Mouse (Mus musculus) hindbrain, embryonic 11.5 days (tissue): Measurements from ENCODE around the gene Zfp800. TPM values are rescaled to one million over a fixed set of nuclear protein-coding genes. Genes with fewer than 3 reads are reported as not detected.
A peak's percentile ranks its signal among the peaks of the same experiment; 100 is the strongest.

Source experiments
- ATAC-seq: fragments of 200-750 bp; cut with Nextera tagmentation; 2 replicates; pipeline ENCODE4 v1.8.0; 2017; ENCODE audit warnings: mild to moderate bottlenecking, moderate TSS enrichment, moderate library complexity; ENCODE audit not compliant: low FRiP score
- DNase-seq: peaks from one replicate; pipeline ENCODE4 v3.0.0-alpha.2; 2015; ENCODE audit warnings: low spot score
- H3K27ac ChIP-seq: fragments of 300-500 bp; sonication (generic); 2 replicates; pipeline ENCODE4 v1.5.1; 2014; ENCODE audit warnings: mild to moderate bottlenecking, low read depth, low read length
- H3K27me3 ChIP-seq: fragments of 300-500 bp; sonication (generic); 2 replicates; pipeline ENCODE4 v1.6.1; 2014; ENCODE audit warnings: mild to moderate bottlenecking, low read length, moderate library complexity, mixed read lengths; ENCODE audit not compliant: control insufficient read depth, insufficient read depth
- H3K36me3 ChIP-seq: fragments of 300-500 bp; sonication (generic); 2 replicates; pipeline ENCODE4 v1.6.1; 2014; ENCODE audit warnings: mild to moderate bottlenecking, low read length, moderate library complexity, mixed read lengths; ENCODE audit not compliant: control insufficient read depth, insufficient read depth
- H3K4me1 ChIP-seq: fragments of 300-500 bp; sonication (generic); replicated peaks from 2 replicates; pipeline ENCODE4 v1.6.1; 2014; ENCODE audit warnings: low read length, mixed read lengths; ENCODE audit not compliant: control insufficient read depth, insufficient read depth
- H3K4me2 ChIP-seq: fragments of 300-500 bp; sonication (generic); replicated peaks from 2 replicates; pipeline ENCODE4 v1.6.1; 2014; ENCODE audit warnings: mild to moderate bottlenecking, low read depth, low read length
- H3K4me3 ChIP-seq: fragments of 300-500 bp; sonication (generic); 2 replicates; pipeline ENCODE4 v1.5.1; 2014; ENCODE audit warnings: low read depth, low read length
- H3K9ac ChIP-seq: fragments of 300-500 bp; sonication (generic); 2 replicates; pipeline ENCODE4 v1.6.1; 2014; ENCODE audit warnings: low read depth, low read length
- H3K9me3 ChIP-seq: fragments of 300-500 bp; sonication (generic); 2 replicates; pipeline ENCODE4 v1.6.1; 2016; ENCODE audit warnings: low read length; ENCODE audit not compliant: control insufficient read depth
- whole genome bisulfite sequencing: fragments of 180-500 bp; shearing (Covaris S2); extraction: QIAGEN DNeasy Blood & Tissue Kit; methylation state at CpG from one replicate; pipeline ENCODE4 v1.1.7; 2014; 5-methylcytosine and 5-hydroxymethylcytosine counted together
- polyA plus RNA-seq: library from polyadenylated mRNA; unstranded; fragments of >200 nt; fragmentation: Nextera tagmentation; extraction: Ambion mirVana; gene quantifications from 2 replicates; pipeline ENCODE4 v1.2.1, GENCODE M21; 2014

Gene Zfp800
- polyA plus RNA-seq, 1 experiment from 2014 or later = 32.2 TPM

DNA sequence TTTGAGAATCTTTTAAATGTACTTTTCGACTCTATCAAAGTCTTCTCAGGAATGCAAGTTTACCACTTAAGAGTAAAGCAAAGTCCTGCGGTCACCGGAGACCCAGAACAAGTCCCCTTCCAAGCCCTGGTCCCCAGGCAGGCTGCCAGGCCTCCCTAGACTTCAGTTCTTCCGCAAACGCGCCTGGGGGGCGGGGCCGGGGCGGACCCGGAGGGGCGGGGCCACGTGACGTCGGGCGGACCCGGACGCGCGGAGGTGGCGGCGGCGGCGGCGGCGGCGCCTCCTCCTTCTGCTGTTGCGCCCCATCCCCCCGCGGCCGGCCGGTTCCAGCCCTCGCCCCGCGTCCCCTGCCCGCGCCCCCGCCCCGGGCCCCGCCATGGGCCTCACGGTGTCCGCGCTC, 25.5 kb upstream of the Zfp800 start, which contains the start of gene Arf5:
Arf5 (plus strand) TSS at position 248 of the 400 bp plus-strand sequence.
- H3K36me3 ChIP-seq = peaks cover 4% of the 10 kb centered on the region; the same call in 1 of the 2 replicates
- WGBS = 1% methylated on average over 20 of the region's 42 CpGs
- peak; percentile 94 for DNase-seq
- no peaks in the 10 kb centered on the region for H3K27me3 ChIP-seq
- peak; percentile 86 for ATAC-seq
- H3K9ac ChIP-seq = peak within 1 kb of the TSS; percentile 97
- peaks cover 5% of the 10 kb centered on the region; the same call in 1 of the 2 replicates for H3K4me1 ChIP-seq
- peak within 1 kb of the TSS; percentile 89 for H3K4me3 ChIP-seq
- peak within 1 kb of the TSS; percentile 79 for H3K27ac ChIP-seq
- H3K9me3 ChIP-seq = no peaks in the 10 kb centered on the region
- H3K4me2 ChIP-seq = peak within 1 kb of the TSS; percentile 51

DNA sequence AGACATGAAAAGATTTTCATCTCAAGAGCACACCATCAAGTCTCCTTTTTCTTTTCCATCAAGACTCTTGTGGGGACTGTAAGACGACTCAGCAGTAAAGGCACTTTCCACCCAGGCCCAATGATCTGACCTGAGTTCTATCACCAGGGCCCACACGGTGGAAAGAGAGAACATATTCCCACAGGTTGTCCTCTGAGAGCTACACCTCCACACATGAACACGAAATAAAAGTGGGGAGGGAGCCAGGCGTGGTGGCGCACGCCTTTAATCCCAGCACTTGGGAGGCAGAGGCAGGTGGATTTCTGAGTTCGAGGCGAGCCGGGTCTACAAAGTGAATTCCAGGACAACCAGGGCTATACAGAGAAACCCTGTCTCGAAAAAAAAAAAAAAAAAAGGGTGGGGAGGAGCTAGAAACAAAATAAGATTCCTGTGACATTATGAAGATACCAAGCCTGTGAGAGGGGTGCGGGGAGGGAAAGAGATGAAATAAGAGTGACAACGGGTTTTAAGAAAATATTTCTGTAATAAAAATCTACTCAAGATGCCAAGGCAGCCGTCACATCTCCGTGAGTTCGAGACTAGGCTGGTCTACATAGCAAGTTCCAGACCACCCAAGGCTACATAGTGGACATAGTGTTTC, 25.0 kb upstream of the Zfp800 start:
- DNase-seq (no peak), ATAC-seq (peak; percentile 39)
- 75% methylated on average over 15 of the region's 15 CpGs for WGBS
- no peaks in the 10 kb centered on the region for H3K27me3 ChIP-seq
- peaks cover 4% of the 10 kb centered on the region; the same call in 1 of the 2 replicates for H3K36me3 ChIP-seq
- no peak overlapping the region for H3K9ac ChIP-seq
- H3K9me3 ChIP-seq = no peaks in the 10 kb centered on the region
- H3K4me2 ChIP-seq = peak overlapping the region; percentile 13; the same call in 1 of the 2 replicates
- H3K4me3 ChIP-seq = peak overlapping the region; percentile 89; the same call in 1 of the 2 replicates
- H3K27ac ChIP-seq = no peak overlapping the region
- peaks cover 5% of the 10 kb centered on the region; the same call in 1 of the 2 replicates for H3K4me1 ChIP-seq

DNA sequence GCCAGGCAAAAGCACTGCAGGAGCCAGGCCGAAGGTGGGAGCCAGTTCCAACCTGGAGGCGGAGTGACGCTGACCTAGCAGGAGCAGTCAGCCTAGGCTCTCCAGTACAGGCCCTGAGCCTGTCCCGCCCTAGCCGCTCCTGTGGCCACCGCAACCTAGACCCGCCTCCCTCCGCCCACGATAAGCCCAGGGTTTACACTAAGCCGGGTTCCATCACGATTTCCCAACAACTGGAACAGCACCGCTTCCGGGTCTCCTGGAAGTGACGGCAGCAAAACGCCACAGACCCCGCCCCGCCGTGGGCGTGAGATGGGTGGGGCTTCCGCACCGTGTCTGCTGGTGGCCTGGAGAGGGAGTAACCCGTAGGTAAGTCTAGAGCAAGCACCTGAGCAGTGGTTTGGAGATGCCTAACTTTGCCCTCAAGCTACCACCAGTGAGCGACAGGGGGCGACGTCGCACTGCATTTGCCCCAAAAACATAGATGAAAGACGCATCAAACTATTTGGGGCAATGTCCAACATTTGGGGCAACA, 23.7 kb upstream of the Zfp800 start:
- WGBS = under 1% methylated on average over 27 of the region's 27 CpGs
- Histone ChIP-seq H3K27ac (no peak overlapping the region), H3K27me3 (no peaks in the 10 kb centered on the region), H3K4me2 (peak overlapping the region; percentile 93), H3K36me3 (peaks cover 4% of the 10 kb centered on the region; the same call in 1 of the 2 replicates), H3K4me1 (peaks cover 5% of the 10 kb centered on the region; the same call in 1 of the 2 replicates), H3K9ac (peak overlapping the region; percentile 79), H3K4me3 (peak overlapping the region; percentile 83), H3K9me3 (no peaks in the 10 kb centered on the region)
- DNase-seq (peak; percentile 93), ATAC-seq (peak; percentile 79)

DNA sequence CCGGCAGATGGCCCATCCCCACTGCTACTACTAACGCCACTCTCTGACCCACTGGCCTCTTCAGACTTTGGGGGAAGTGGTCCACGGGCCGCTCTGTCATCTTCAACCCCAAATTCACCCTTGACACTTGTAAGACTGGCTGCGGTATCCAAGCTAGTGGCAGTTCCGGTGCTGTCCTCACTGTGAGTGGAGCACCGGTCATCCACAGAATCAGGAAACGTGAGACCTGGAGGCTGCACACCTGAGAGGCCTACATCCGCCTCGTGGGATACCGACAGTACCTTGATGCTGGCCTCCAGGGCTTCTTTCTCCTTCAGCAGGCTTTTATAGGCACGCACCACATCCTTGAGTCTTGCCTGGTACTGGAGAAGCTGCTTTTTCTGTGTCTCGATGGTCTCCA, 23.1 kb upstream of the Zfp800 start:
- ATAC-seq = no peak

DNA sequence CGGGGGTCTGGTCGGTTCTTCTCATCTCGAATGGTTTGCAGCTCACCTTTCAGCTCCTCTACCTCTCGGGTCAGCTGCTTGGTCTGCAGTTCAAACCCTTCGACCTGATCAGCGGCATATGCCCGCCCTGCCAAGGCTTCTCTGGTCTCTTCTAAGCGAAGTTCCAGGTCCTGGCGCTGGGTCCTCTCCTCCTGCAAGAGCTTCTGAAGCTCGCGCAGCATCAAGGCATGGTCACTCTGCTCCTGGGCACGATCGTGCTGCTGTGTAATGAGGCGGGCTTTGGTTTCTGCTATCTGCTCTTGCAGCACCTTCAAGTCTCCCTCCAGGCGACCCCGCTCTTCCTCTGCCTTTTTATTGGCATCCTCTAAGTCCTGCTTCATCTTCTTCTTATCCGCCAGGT, 22.6 kb upstream of the Zfp800 start:
- peaks cover 5% of the 10 kb centered on the region; the same call in 1 of the 2 replicates for H3K4me1 ChIP-seq
- H3K4me3 ChIP-seq = peak overlapping the region; percentile 83
- ATAC-seq = no peak
- H3K27ac ChIP-seq = no peak overlapping the region
- H3K36me3 ChIP-seq = peaks cover 5% of the 10 kb centered on the region; the same call in 1 of the 2 replicates
- H3K9ac ChIP-seq = no peak overlapping the region; the same call in 1 of the 2 replicates
- no peak for DNase-seq
- no peaks in the 10 kb centered on the region for H3K27me3 ChIP-seq
- no peaks in the 10 kb centered on the region for H3K9me3 ChIP-seq
- H3K4me2 ChIP-seq = peak overlapping the region; percentile 93
- 79% methylated on average over 17 of the region's 17 CpGs for WGBS

More for the DNA sequence above, 23.1 kb upstream of the Zfp800 start:
- H3K9ac ChIP-seq = peak overlapping the region; percentile 79
- H3K4me2 ChIP-seq = peak overlapping the region; percentile 93
- H3K4me1 ChIP-seq = peaks cover 5% of the 10 kb centered on the region; the same call in 1 of the 2 replicates
- peaks cover 4% of the 10 kb centered on the region; the same call in 1 of the 2 replicates for H3K36me3 ChIP-seq
- H3K4me3 ChIP-seq = peak overlapping the region; percentile 83
- no peaks in the 10 kb centered on the region for H3K27me3 ChIP-seq
- H3K27ac ChIP-seq = no peak overlapping the region
- no peaks in the 10 kb centered on the region for H3K9me3 ChIP-seq
- DNase-seq = no peak
- WGBS = 23% methylated on average over 13 of the region's 13 CpGs

DNA sequence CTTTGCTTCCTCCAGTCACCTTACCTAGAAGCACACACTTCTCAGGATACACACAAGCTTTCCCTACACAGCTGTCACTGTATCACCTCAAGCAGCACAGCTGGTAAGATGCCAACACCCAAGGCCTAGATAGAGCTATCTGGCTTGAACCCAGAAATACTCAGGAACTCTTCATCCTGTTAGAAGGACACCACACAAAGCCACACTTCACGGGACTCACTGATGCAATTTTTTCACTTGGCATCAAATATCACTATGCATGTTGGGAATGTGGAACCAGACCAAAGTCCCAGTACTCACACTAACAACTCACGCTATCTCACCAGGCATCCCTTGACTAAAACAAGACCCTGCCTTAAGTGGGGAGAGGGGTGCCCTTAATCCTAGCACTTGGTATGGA, 21.9 kb upstream of the Zfp800 start:
- no peak overlapping the region for H3K27ac ChIP-seq
- no peaks in the 10 kb centered on the region for H3K9me3 ChIP-seq
- peaks cover 5% of the 10 kb centered on the region; the same call in 1 of the 2 replicates for H3K4me1 ChIP-seq
- no peaks in the 10 kb centered on the region for H3K27me3 ChIP-seq
- no peak overlapping the region for H3K4me3 ChIP-seq
- no peak overlapping the region; the same call in 1 of the 2 replicates for H3K4me2 ChIP-seq
- ATAC-seq (no peak), DNase-seq (no peak)
- WGBS = 83% methylated on average over 2 of the region's 2 CpGs
- H3K9ac ChIP-seq = no peak overlapping the region
- H3K36me3 ChIP-seq = peaks cover 7% of the 10 kb centered on the region; the same call in 1 of the 2 replicates

DNA sequence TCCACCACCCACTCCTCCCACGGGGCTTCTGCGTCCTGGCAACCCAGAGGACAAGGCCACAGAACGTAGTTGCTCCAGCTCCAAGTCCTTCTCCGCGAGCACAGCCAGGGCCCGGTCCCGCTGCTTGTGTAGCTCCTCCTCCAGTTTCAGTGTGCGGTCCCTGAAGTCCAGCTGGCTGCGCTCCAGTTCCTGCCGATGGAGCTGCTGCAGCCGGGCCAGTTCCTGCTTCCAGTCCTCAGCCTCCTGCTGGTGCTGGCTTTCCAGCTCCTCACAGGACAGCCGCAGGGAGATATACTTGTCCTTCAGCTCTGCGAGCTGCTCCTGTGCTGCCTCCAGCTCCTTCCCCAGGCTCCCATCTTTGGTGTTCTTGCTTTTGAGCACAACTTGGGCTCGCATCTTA, 20.6 kb upstream of the Zfp800 start:
- WGBS = 90% methylated on average over 14 of the region's 14 CpGs

DNA sequence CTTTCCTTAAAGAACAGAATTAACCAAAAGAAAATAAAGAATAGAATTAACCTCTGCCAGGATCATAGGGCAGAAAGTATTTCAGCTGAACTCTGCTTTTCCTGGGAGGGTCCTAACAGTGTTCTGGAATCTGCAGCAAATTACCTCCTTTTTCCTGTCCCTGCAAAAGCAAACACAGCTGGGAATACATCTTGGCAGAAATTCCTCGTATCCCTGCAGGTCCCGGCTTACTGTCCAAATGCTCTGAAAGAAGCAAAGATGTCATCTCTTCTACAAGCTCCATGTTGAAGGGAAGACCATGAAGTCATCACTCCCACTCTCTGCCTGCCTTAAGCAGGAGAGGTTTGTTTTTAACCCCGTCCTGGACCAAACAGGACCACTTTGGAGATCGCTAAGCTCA, 19.2 kb upstream of the Zfp800 start:
- H3K27me3 ChIP-seq = no peaks in the 10 kb centered on the region
- DNase-seq = no peak
- peaks cover 7% of the 10 kb centered on the region; the same call in 1 of the 2 replicates for H3K36me3 ChIP-seq
- H3K4me2 ChIP-seq = no peak overlapping the region
- no peak for ATAC-seq
- 75% methylated on average over 4 of the region's 4 CpGs for WGBS
- no peak overlapping the region for H3K4me3 ChIP-seq
- no peak overlapping the region for H3K9ac ChIP-seq
- H3K9me3 ChIP-seq = no peaks in the 10 kb centered on the region
- no peak overlapping the region for H3K27ac ChIP-seq
- H3K4me1 ChIP-seq = peaks cover 5% of the 10 kb centered on the region; the same call in 1 of the 2 replicates

More for the DNA sequence above, 20.6 kb upstream of the Zfp800 start:
- H3K27ac ChIP-seq = no peak overlapping the region
- DNase-seq (no peak), ATAC-seq (no peak)
- no peak overlapping the region for H3K9ac ChIP-seq
- H3K27me3 ChIP-seq = no peaks in the 10 kb centered on the region
- H3K36me3 ChIP-seq = peaks cover 7% of the 10 kb centered on the region; the same call in 1 of the 2 replicates
- no peak overlapping the region for H3K4me2 ChIP-seq
- no peak overlapping the region for H3K4me3 ChIP-seq
- no peaks in the 10 kb centered on the region for H3K9me3 ChIP-seq
- H3K4me1 ChIP-seq = peaks cover 5% of the 10 kb centered on the region; the same call in 1 of the 2 replicates
